Mouse (Mus musculus) MEL (cell line): ENCODE data around the gene Itprip. TPM values are rescaled to one million over a fixed set of nuclear protein-coding genes. Genes with fewer than 3 reads are reported as not detected.

ENCODE experiments used
- DNase-seq: peaks from one replicate; pipeline ENCODE4 v3.0.0; 2011; ENCODE audit warnings: low read depth, low spot score
- H3K27ac ChIP-seq: 2 replicates; pipeline ENCODE4 v1.5.1; 2012; ENCODE audit warnings: low read depth, mild to moderate bottlenecking, control low read depth, low read length, moderate library complexity; ENCODE audit not compliant: control insufficient read depth
- H3K27me3 ChIP-seq, 2 experiments: fragments of 150-350 bp in 1 of 2; sonication (generic) in 1 of 2; 2 replicates each; pipeline ENCODE4 v1.6.1; 2012; ENCODE audit warnings: low read length in 2 of 2, mild to moderate bottlenecking in 2 of 2, improper control_type of control experiment in 1 of 2, moderate library complexity in 1 of 2; ENCODE audit not compliant: insufficient read depth in 2 of 2, control insufficient read depth in 1 of 2
- H3K36me3 ChIP-seq, 2 experiments: 2 replicates each; pipeline ENCODE4 v1.6.1; 2012 to 2014; ENCODE audit warnings: low read length in 2 of 2, improper control_type of control experiment in 1 of 2, inconsistent platforms in 1 of 2, mild to moderate bottlenecking in 1 of 2; ENCODE audit not compliant: insufficient read depth in 2 of 2, control insufficient read depth in 1 of 2
- H3K4me1 ChIP-seq, 2 experiments: fragments of 150-350 bp in 1 of 2; sonication (generic) in 1 of 2; 2 replicates each; pipeline ENCODE4 v1.6.1; 2012; ENCODE audit warnings: low read length in 2 of 2, improper control_type of control experiment in 1 of 2, mild to moderate bottlenecking in 1 of 2; ENCODE audit not compliant: insufficient read depth in 2 of 2, control insufficient read depth in 1 of 2
- H3K4me3 ChIP-seq, 2 experiments: fragments of 150-350 bp in 1 of 2; sonication (generic) in 1 of 2; 2 replicates each; pipeline ENCODE4 v1.5.1; 2012; ENCODE audit warnings: low read depth in 2 of 2, low read length in 2 of 2, mild to moderate bottlenecking in 2 of 2, moderate library complexity in 2 of 2, control low read depth in 1 of 2, improper control_type of control experiment in 1 of 2; ENCODE audit not compliant: control insufficient read depth in 1 of 2, insufficient read depth in 1 of 2
- H3K79me2 ChIP-seq: 2 replicates; pipeline ENCODE4 v1.6.1; 2012; ENCODE audit warnings: mild to moderate bottlenecking, low read length, moderate library complexity; ENCODE audit not compliant: control insufficient read depth, poor library complexity, insufficient read depth
- H3K9ac ChIP-seq: 2 replicates; pipeline ENCODE4 v1.6.1; 2012; ENCODE audit warnings: low read depth, mild to moderate bottlenecking, control low read depth, low read length, moderate library complexity; ENCODE audit not compliant: control insufficient read depth, poor library complexity, severe bottlenecking
- H3K9me3 ChIP-seq: fragments of 150-350 bp; sonication (generic); replicated peaks from 2 replicates; pipeline ENCODE4 v1.6.1; 2012; ENCODE audit warnings: mild to moderate bottlenecking, low read length, improper control_type of control experiment, moderate library complexity; ENCODE audit not compliant: insufficient read depth
- BHLHE40 ChIP-seq: IDR thresholded peaks from 2 replicates; pipeline ENCODE4 v1.6.1; 2012; ENCODE audit warnings: low read depth, mild to moderate bottlenecking, inconsistent platforms, low read length, improper control_type of control experiment, borderline replicate concordance
- CHD1 ChIP-seq: IDR thresholded peaks from 2 replicates; pipeline ENCODE4 v1.6.1; 2012; ENCODE audit warnings: low read depth, mild to moderate bottlenecking, inconsistent platforms, low read length, improper control_type of control experiment
- CTCF ChIP-seq, 3 experiments: IDR thresholded peaks in 2 of 3; conservative IDR thresholded peaks in 1 of 3; 2 replicates each; pipeline ENCODE4 v1.5.1; 2011 to 2012; ENCODE audit warnings: low read length in 3 of 3, low read depth in 2 of 3, mild to moderate bottlenecking in 2 of 3, improper control_type of control experiment in 1 of 3, inconsistent platforms in 1 of 3, mixed read lengths in 1 of 3, moderate library complexity in 1 of 3; ENCODE audit not compliant: control insufficient read depth in 1 of 3, insufficient read depth in 1 of 3, poor library complexity in 1 of 3, severe bottlenecking in 1 of 3
- E2F4 ChIP-seq: IDR thresholded peaks from 2 replicates; pipeline ENCODE4 v1.6.1; 2011; ENCODE audit warnings: low read depth, low read length, improper control_type of control experiment, borderline replicate concordance
- EP300 ChIP-seq, 2 experiments: IDR thresholded peaks; 2 replicates each; pipeline ENCODE4 v1.6.1; 2011; ENCODE audit warnings: improper control_type of control experiment in 2 of 2, low read length in 2 of 2, low read depth in 1 of 2, mild to moderate bottlenecking in 1 of 2
- GATA1 ChIP-seq: IDR thresholded peaks from 2 replicates; pipeline ENCODE4 v1.6.1; 2011; ENCODE audit warnings: low read depth, low read length, improper control_type of control experiment
- HCFC1 ChIP-seq: IDR thresholded peaks from 2 replicates; pipeline ENCODE4 v1.6.1; 2012; ENCODE audit warnings: low read depth, mild to moderate bottlenecking, inconsistent platforms, low read length, improper control_type of control experiment, moderate library complexity
- MAFK ChIP-seq: IDR thresholded peaks from 2 replicates; pipeline ENCODE4 v1.6.1; 2011; ENCODE audit warnings: low read depth, mild to moderate bottlenecking, low read length, improper control_type of control experiment, borderline replicate concordance
- MAX ChIP-seq: IDR thresholded peaks from 2 replicates; pipeline ENCODE4 v1.6.1; 2011; ENCODE audit warnings: low read length, improper control_type of control experiment
- MAZ ChIP-seq: IDR thresholded peaks from 2 replicates; pipeline ENCODE4 v1.6.1; 2012; ENCODE audit warnings: low read depth, mild to moderate bottlenecking, inconsistent platforms, low read length, improper control_type of control experiment
- MYB ChIP-seq: IDR thresholded peaks from 2 replicates; pipeline ENCODE4 v1.6.1; 2011; ENCODE audit warnings: mild to moderate bottlenecking, low read depth, low read length, improper control_type of control experiment
- MYC ChIP-seq: IDR thresholded peaks from 2 replicates; pipeline ENCODE4 v1.6.1; 2011; ENCODE audit warnings: low read depth, mild to moderate bottlenecking, low read length, improper control_type of control experiment, moderate library complexity
- POLR2A ChIP-seq, 2 experiments: IDR thresholded peaks; 2 replicates each; pipeline ENCODE4 v1.6.1; 2011 to 2012; ENCODE audit warnings: low read length in 2 of 2, mild to moderate bottlenecking in 2 of 2, control low read depth in 1 of 2, improper control_type of control experiment in 1 of 2, low read depth in 1 of 2, moderate library complexity in 1 of 2; ENCODE audit not compliant: control insufficient read depth in 1 of 2, insufficient read depth in 1 of 2, poor library complexity in 1 of 2
- RAD21 ChIP-seq: IDR thresholded peaks from 2 replicates; pipeline ENCODE4 v1.6.1; 2011; ENCODE audit warnings: mild to moderate bottlenecking, low read depth, low read length, improper control_type of control experiment
- RCOR1 ChIP-seq: IDR thresholded peaks from 2 replicates; pipeline ENCODE4 v1.6.1; 2012; ENCODE audit warnings: low read depth, mild to moderate bottlenecking, inconsistent platforms, low read length, improper control_type of control experiment
- UBTF ChIP-seq: IDR thresholded peaks from 2 replicates; pipeline ENCODE4 v1.6.1; 2012; ENCODE audit warnings: low read depth, mild to moderate bottlenecking, inconsistent platforms, low read length, improper control_type of control experiment, moderate library complexity, borderline replicate concordance; ENCODE audit not compliant: insufficient read depth
- ZMIZ1 ChIP-seq: IDR thresholded peaks from 2 replicates; pipeline ENCODE4 v1.6.1; 2012; ENCODE audit warnings: low read depth, mild to moderate bottlenecking, inconsistent platforms, low read length, improper control_type of control experiment, moderate library complexity
- polyA plus RNA-seq, 2 experiments: library from polyadenylated mRNA; stranded (reverse) in 1 of 2; unstranded in 1 of 2; fragments of >175 nt in 1 of 2; fragments of >200 nt in 1 of 2; gene quantifications; 2 replicates each; pipeline versions ENCODE4 v1.2.1 to v1.2.4; 2012; ENCODE audit warnings: low replicate concordance in 2 of 2, low read depth in 1 of 2; ENCODE audit not compliant: insufficient read length in 2 of 2, insufficient read depth in 1 of 2, missing spikeins in 1 of 2
- total RNA-seq: library from RNA; depleted of rRNA; stranded (reverse); fragments of 300-350 nt; gene quantifications from 2 replicates; pipeline ENCODE4 v1.2.3, GENCODE M21; 2012

The Itprip gene
- total and polyA plus RNA-seq, 3 experiments, result 26.3 to 26.9 TPM; not detected in 1

DNA sequence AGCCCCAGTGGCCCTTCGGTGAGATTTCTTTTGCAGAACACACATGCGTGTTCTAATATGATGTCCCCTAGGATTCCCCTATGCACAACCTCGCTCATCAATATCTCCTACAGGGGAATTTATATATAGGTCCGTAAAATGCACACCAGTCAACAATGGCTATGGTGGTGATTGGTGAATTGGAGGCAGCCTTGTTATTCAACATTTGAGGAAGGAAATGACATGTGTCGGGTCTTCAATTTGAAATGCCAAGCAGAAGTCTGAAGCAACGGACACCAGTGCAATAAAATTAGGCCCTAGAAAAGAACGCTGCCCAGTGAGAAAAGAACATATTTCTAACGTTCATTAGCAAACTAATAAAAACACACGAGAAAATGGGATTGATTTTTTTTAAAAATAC, 17.8 kb upstream of the Itprip start:
- Histone ChIP-seq H3K36me3 (no peaks in the 10 kb centered on the region), H3K4me1 (0 out of 4 replicates have a peak, but pooled peaks cover 0 to 3% of the 10 kb centered on the region in 2 experiments), H3K9me3 (no peaks in the 10 kb centered on the region), H3K4me3 (no peak overlapping the region), H3K9ac (no peak overlapping the region), H3K79me2 (no peaks in the 10 kb centered on the region), H3K27me3 (no peaks in the 10 kb centered on the region), H3K27ac (no peak overlapping the region)
- TF ChIP-seq BHLHE40, result no peak
- TF ChIP-seq EP300 (IDR thresholded peaks at IDR 0.05; ENCODE audit: low read depth in 1 of 2, low read length in 2 of 2), result no peak
- TF ChIP-seq MAZ, result no peak
- DNase-seq, result no peak

DNA sequence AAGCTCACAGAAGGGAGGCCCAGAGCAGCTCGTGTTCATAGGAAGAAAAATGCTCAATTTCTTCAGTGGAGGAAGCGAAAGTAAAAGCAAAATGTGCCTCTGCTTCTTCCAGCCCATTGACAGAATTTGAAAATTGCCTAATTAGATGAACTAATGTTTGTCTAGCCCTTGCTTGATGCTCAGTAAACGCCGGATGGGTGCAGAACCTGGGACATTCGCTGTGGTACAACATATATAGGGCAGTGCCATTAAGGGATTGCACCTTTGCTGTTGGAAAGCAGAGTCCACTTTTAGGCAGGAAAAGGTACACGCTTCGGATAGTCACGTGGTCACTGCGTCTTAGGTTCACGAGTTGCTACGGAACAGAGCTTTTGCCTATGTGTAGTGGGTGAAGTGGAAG, 17.4 kb upstream of the Itprip start:
- H3K27ac ChIP-seq, result no peak overlapping the region
- H3K9me3 ChIP-seq, result no peaks in the 10 kb centered on the region
- 0 out of 4 replicates have a peak, but pooled peaks cover 0 to 3% of the 10 kb centered on the region in 2 experiments for H3K4me1 ChIP-seq
- H3K27me3 ChIP-seq, result no peaks in the 10 kb centered on the region
- H3K79me2 ChIP-seq, result no peaks in the 10 kb centered on the region
- no peaks in the 10 kb centered on the region for H3K36me3 ChIP-seq
- no peak overlapping the region for H3K9ac ChIP-seq
- DNase-seq, result no peak
- peak overlapping the region; percentile 4 to 45; a peak in 2 of 4 replicates for H3K4me3 ChIP-seq
- TF ChIP-seq CHD1, result no peak
- TF ChIP-seq POLR2A (IDR thresholded peaks at IDR 0.05; ENCODE audit: control insufficient read depth in 1 of 2, insufficient read depth in 1 of 2, low read depth in 1 of 2, low read length in 2 of 2, poor library complexity in 1 of 2), result no peak
- no peak for TF ChIP-seq CTCF (IDR thresholded peaks at IDR 0.05 in 2 of 3, conservative IDR thresholded peaks at IDR 0.05 in 1 of 3; ENCODE audit: control insufficient read depth in 1 of 3, insufficient read depth in 1 of 3, low read depth in 2 of 3, low read length in 3 of 3, poor library complexity in 1 of 3, severe bottlenecking in 1 of 3)
- no peak for TF ChIP-seq UBTF
- TF ChIP-seq E2F4, result no peak
- TF ChIP-seq RAD21, result no peak
- no peak for TF ChIP-seq MYC
- TF ChIP-seq MAX, result no peak
- TF ChIP-seq ZMIZ1, result no peak
- no peak for TF ChIP-seq HCFC1
- TF ChIP-seq MYB, result no peak
- no peak for TF ChIP-seq GATA1
- no peak for TF ChIP-seq MAFK
- TF ChIP-seq, all 39 proteins: peak for 0

DNA sequence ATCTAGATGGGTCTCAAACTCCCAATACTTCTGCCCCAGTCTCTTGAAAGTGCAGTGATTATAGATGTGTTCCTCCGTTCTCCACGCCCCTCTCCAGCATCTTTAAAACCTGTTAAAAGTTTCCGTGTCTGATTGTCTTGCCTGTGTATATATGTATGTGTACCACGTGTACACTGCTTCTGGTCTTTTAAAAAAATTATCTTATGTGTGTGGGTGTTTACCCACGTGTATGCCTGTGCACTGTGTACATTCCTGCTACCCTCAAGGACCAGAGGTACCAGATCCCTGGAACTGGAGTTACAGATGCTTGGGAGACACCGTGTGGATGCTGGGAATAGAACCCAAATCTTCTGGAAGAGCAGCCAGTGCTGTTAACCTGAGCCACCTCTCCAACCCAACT, 16.4 kb upstream of the Itprip start:
- Histone ChIP-seq H3K36me3 (no peaks in the 10 kb centered on the region), H3K79me2 (no peaks in the 10 kb centered on the region)
- TF ChIP-seq RCOR1 (no peak), MAX (peak; percentile 20; the same call in 1 of the 2 replicates)
- TF ChIP-seq, all 39 proteins: peak for 1
- Histone ChIP-seq H3K4me3 (no peak overlapping the region), H3K9ac (no peak overlapping the region), H3K27ac (no peak overlapping the region), H3K4me1 (0 out of 4 replicates have a peak, but pooled peaks cover 0 to 3% of the 10 kb centered on the region in 2 experiments), H3K9me3 (no peaks in the 10 kb centered on the region), H3K27me3 (no peaks in the 10 kb centered on the region)
- DNase-seq, result no peak
